Mouse (Mus musculus) E14TG2a.4 (cell line): Measurements from ENCODE around the gene Scamp5.

Source experiments
- CTCF ChIP-seq: conservative IDR thresholded peaks from 2 replicates; pipeline ENCODE4 v1.5.1; 2014; ENCODE audit warnings: low read length
- NANOG ChIP-seq: IDR thresholded peaks from 2 replicates; pipeline ENCODE4 v1.6.1; 2014; ENCODE audit warnings: borderline replicate concordance, low read length, mixed read lengths
- POU5F1 ChIP-seq: IDR thresholded peaks from 2 replicates; pipeline ENCODE4 v1.6.1; 2014; ENCODE audit warnings: low read length, borderline replicate concordance

DNA sequence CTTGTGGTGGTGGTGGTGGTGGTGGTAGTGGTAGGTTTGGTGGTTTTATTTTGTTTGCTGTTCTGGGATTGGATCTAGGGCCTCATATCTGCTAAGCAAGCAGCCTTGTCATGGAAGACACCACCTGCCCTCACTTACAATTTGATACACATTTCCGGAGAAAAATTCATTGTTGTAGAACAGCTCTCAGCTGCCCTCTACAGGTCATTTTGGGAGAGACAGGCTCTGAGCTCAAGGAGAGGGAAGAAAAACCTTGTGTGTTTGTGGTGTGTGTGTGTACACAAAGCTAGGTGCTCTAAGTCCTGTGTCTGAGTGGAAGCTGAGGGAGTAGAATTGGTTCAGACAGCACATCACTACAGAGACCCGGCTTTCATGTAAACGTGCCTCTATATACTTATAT is 49.3 kb upstream of the Scamp5 start:
- TF ChIP-seq CTCF: peak; percentile 86
- TF ChIP-seq NANOG: no peak
- no peak for TF ChIP-seq POU5F1
